Mouse (Mus musculus): ENCODE data around the gene Slco1c1.

DNA sequence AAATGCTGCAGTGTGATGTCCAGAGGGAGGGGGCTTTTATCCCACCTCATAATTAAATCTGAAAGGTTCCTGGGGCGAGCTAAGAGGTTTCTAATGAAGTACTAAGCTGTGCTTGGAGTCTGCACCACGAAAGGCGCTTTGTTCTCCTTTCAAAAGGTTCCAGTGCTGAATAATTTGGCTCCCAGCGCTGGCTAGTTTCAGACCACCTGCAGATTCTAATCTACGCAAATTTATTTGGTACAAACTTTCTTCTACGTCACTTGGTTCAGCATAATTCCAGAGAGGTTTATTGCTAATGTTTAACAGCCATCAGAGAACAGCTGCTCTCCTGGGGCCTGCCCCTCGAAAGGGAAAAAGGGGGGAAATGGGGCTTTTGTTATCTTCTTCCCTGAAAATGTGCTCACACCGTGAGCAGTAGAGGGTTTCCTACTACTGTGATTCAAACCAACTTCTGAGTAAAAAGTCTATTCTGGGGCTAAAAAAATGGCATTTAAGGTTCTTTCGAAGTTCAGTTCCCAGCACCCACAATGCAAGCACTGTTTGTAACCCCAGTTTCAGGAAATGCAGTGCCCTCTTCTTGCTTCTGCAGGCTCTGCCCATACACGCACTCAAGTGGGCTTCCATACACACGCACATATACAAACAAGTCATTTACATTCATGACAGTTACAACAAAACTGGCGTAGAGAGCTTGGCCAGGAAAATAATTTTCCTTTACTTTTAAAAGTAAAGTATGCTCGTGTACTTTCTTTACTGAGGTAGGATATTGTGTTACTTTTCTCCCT lies 28.3 kb upstream of the Slco1c1 start:
- TF ChIP-seq CTCF (IDR thresholded peaks at IDR 0.05; ENCODE audit: extremely low read depth, insufficient read depth, low read length) (no peak), POLR2A (IDR thresholded peaks at IDR 0.05; ENCODE audit: extremely low read depth, insufficient read depth, low read length) (no peak)

All from cortical plate, adult 2 months (tissue).